Mouse (Mus musculus): ENCODE data around the gene Hace1.

DNA sequence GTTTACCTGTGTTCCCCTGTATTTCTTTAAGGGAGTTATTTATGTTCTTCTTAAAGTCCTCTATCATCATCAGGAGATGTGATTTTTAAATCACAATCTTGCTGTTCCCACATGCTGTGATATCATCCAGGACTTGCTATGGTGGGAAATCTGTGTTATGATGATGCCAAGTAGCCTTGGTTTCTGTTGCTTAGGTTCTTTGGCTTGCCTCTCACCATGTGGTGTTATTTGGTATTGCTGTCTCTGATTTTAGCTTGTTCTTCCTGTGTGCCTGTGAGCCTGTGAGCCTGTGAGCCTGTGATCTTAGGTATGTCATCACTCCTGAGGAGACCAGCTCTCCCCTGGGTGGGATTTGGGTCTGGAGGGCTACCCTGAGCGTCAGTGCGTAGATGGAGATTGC lies 90.6 kb downstream of the Hace1 start:
- TF ChIP-seq CTCF (IDR thresholded peaks at IDR 0.05; ENCODE audit: low read depth) (no peak), EP300 (IDR thresholded peaks at IDR 0.05; ENCODE audit: low read depth) (no peak)
